Comparison of ENCODE assay signal across 8 mouse cellular contexts in the genomic region with DNA sequence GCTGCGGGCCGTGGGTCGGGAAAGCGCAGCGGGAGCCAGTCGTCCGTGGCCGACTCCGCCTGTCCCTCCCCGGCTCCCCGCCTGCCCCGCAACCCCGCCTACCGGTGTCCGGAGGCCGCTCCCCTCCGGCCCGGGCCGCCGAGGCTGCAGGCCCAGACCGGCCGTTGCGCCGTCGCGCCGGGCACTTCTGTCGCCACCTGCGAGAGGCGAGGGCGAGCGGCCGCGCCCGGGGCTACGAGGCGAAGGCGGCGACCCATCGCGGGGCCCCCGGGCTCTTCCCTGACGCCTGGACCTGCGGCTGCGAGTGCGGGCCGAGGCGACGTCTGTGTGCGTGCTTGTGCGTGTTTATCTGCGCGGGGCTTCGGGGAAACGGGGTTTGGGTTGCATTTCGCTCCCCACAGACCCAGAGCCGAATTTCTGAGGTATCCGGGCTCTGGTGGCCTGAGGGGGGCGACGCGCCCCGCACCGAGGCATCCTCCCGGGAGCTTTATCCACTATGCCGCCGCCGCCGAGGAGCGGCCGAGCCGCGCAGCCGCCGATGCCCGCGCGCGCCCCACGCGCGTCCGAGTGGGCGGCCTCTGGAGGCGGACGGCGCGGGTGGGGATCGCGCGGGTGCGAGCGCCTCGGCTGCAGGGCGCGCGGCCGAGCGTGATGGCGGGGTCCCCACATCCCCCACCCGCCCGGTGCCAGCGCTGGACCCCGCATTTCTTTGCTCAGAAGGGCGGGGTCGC. TPM values are rescaled to one million over a fixed set of nuclear protein-coding genes. Genes with fewer than 3 reads are reported as not detected.
DNase-seq lines count a peak whose midpoint lies in the region; ATAC-seq and TF ChIP-seq lines count a peak whose summit lies in the region.

No protein-coding gene starts in this region.

- ATAC-seq in G1E (ENCODE audit: extremely low read depth, insufficient number of reproducible peaks, low FRiP score, poor library complexity, severe bottlenecking): no peak

- DNase-seq in left cerebral cortex, adult 11 months (ENCODE audit: low spot score): peak; percentile 62
- no peak for DNase-seq in left cerebral cortex, adult 9 months (ENCODE audit: low spot score in 2 of 2)
- peak; percentile 70 for DNase-seq in G1E (ENCODE audit: low spot score)
- peak; percentile 79 for DNase-seq in embryo, embryonic 10.5 days (ENCODE audit: low spot score)
- DNase-seq in gastrocnemius, postnatal 25 days: peak; percentile 92
- peak; percentile 52 to 68 for DNase-seq in left cerebral cortex, adult 8-10 months (ENCODE audit: low spot score in 2 of 2)
- DNase-seq in mesoderm, embryonic 11.5 days (ENCODE audit: low read depth, low spot score): peak; percentile 66
- no peak for DNase-seq in B cell, adult 2 months

- H3K36me3 ChIP-seq in G1E (replicated peaks): no peaks in the 10 kb centered on the region

- H3K4me3 ChIP-seq in G1E (ENCODE audit: low read depth, low read length): peak overlapping the region; percentile 82

- no peak for TF ChIP-seq CTCF in G1E (IDR thresholded peaks at IDR 0.05; ENCODE audit: low read depth, low read length)

- peaks cover 31% of the 10 kb centered on the region for H3K4me1 ChIP-seq in G1E (ENCODE audit: insufficient read depth, low read depth, low read length)

- peaks cover 15% of the 10 kb centered on the region for H3K27me3 ChIP-seq in G1E (ENCODE audit: insufficient read depth, low read length)

- no peaks in the 10 kb centered on the region for H3K9me3 ChIP-seq in G1E (replicated peaks)

RNA-seq across cellular contexts. Expression of a gene that starts 0.5 kb away (rescaled TPM):
- total RNA-seq in G1E (2014; fragmentation: Nextera tagmentation) (not detected in 2 replicates), G1E (2017) (0.27 TPM in 1 of 2 replicates, not detected in the other)
- not detected in 2 replicates for polyA plus RNA-seq in G1E (2012)
- 1 to 10 TPM; 3.4 to 4.4 TPM for total RNA-seq in gastrocnemius, postnatal 25 days (2021)
- total RNA-seq in left cerebral cortex, adult 8-10 months (2022): 10 to 100 TPM; 13.1 to 18.8 (median 16.8) TPM

RNA-seq across cellular contexts. Expression of a gene that starts 19.2 kb away (rescaled TPM):
- 158 and 216 TPM in 2 replicates for total RNA-seq in G1E (2014; fragmentation: Nextera tagmentation)
- total RNA-seq in G1E (2017): 111 and 138 TPM in 2 replicates
- polyA plus RNA-seq in G1E (2012): 11.0 and 16.7 TPM in 2 replicates
- total RNA-seq in gastrocnemius, postnatal 25 days (2021): 10 to 100 TPM; 17.4 to 21.9 TPM
- 10 to 100 TPM; 30.0 to 36.1 (median 30.8) TPM for total RNA-seq in left cerebral cortex, adult 8-10 months (2022)

RNA-seq across cellular contexts. Expression of a gene that starts 48.0 kb away (rescaled TPM):
- total RNA-seq in G1E (2014; fragmentation: Nextera tagmentation): 294 and 394 TPM in 2 replicates
- total RNA-seq in G1E (2017): 115 and 121 TPM in 2 replicates
- polyA plus RNA-seq in G1E (2012): 491 and 677 TPM in 2 replicates
- 10 to 100 TPM; 21.3 to 21.7 TPM for total RNA-seq in gastrocnemius, postnatal 25 days (2021)
- 100 to 1,000 TPM in 1 of 4 experiments, 10 to 100 TPM in 3; 82.3 to 105 (median 88.4) TPM for total RNA-seq in left cerebral cortex, adult 8-10 months (2022)

Comparison
In these comparisons a context has a peak if more than half of its experiments do, and no peak if none do; other contexts are left out.
1. DNase-seq: peak in left cerebral cortex, adult 11 months (single experiment), G1E (single experiment), embryo, embryonic 10.5 days (single experiment), gastrocnemius, postnatal 25 days (single experiment), left cerebral cortex, adult 8-10 months (2 of 2) and mesoderm, embryonic 11.5 days (single experiment); none in left cerebral cortex, adult 9 months (0 of 2) and B cell, adult 2 months (0 of 2).